Mouse (Mus musculus): ENCODE results near the gene Sgta.
"Not testable (repeated sequence)": the region's sequence is repeated elsewhere in the genome, so short reads cannot be mapped to it uniquely, and the experiment has no call there.

Gene Sgta

GRCm38 (mm10) chr10:81057406-81058130 lies 2.4 kb downstream of the Sgta start:
- no peak for DNase-seq (ENCODE audit: low spot score)

GRCm38 (mm10) chr10:81055802-81056340 lies 4.1 kb downstream of the Sgta start:
- DNase-seq (ENCODE audit: low spot score), result not testable (repeated sequence)

- no peak for DNase-seq (ENCODE audit: low spot score)
Measured at GRCm38 (mm10) chr10:81055169-81055568, 4.8 kb downstream of the Sgta start.

- DNase-seq (ENCODE audit: low spot score), result no peak
Measured at GRCm38 (mm10) chr10:81052577-81052976, 7.4 kb downstream of the Sgta start.

GRCm38 (mm10) chr10:81051133-81051532 lies 8.8 kb downstream of the Sgta start:
- DNase-seq (ENCODE audit: low spot score), result no peak

GRCm38 (mm10) chr10:81050645-81051044 lies 9.3 kb downstream of the Sgta start:
- DNase-seq (ENCODE audit: low spot score), result no peak

- DNase-seq (ENCODE audit: low spot score), result not testable (repeated sequence)
Measured at GRCm38 (mm10) chr10:81045246-81045645, 14.7 kb downstream of the Sgta start.

GRCm38 (mm10) chr10:81041458-81042175 lies 18.4 kb downstream of the Sgta start:
- DNase-seq (ENCODE audit: low spot score), result no peak

- peak; percentile 99 for DNase-seq (ENCODE audit: low spot score)
Measured at GRCm38 (mm10) chr10:81036988-81037580, 22.9 kb downstream of the Sgta start, which contains the start of gene Slc39a3. TSS of gene Slc39a3 (minus strand) at chr10:81037426.

GRCm38 (mm10) chr10:81036251-81036650 lies 23.7 kb downstream of the Sgta start:
- no peak for DNase-seq (ENCODE audit: low spot score)

- no peak for DNase-seq (ENCODE audit: low spot score)
Measured at GRCm38 (mm10) chr10:81033586-81033985, 26.4 kb downstream of the Sgta start.

GRCm38 (mm10) chr10:81029031-81029430 lies 30.9 kb downstream of the Sgta start:
- DNase-seq (ENCODE audit: low spot score), result no peak

- DNase-seq (ENCODE audit: low spot score), result no peak
Measured at GRCm38 (mm10) chr10:81028219-81028618, 31.8 kb downstream of the Sgta start.

- no peak for DNase-seq (ENCODE audit: low spot score)
Measured at GRCm38 (mm10) chr10:81027331-81027730, 32.6 kb downstream of the Sgta start.

- no peak for DNase-seq (ENCODE audit: low spot score)
Measured at GRCm38 (mm10) chr10:81026857-81027256, 33.1 kb downstream of the Sgta start.

GRCm38 (mm10) chr10:81025639-81026275 lies 34.2 kb downstream of the Sgta start, which contains the start of gene Diras1:
TSS of gene Diras1 (minus strand) at chr10:81025662.
- no peak for DNase-seq (ENCODE audit: low spot score)

GRCm38 (mm10) chr10:81025047-81025621 lies 34.8 kb downstream of the Sgta start:
- DNase-seq (ENCODE audit: low spot score), result no peak

GRCm38 (mm10) chr10:81024346-81024937 lies 35.5 kb downstream of the Sgta start:
- DNase-seq (ENCODE audit: low spot score), result no peak

- DNase-seq (ENCODE audit: low spot score), result no peak
Measured at GRCm38 (mm10) chr10:81022744-81023143, 37.2 kb downstream of the Sgta start.

- no peak for DNase-seq (ENCODE audit: low spot score)
Measured at GRCm38 (mm10) chr10:81021547-81022110, 38.4 kb downstream of the Sgta start.

- no peak for DNase-seq (ENCODE audit: low spot score)
Measured at GRCm38 (mm10) chr10:81020207-81020606, 39.8 kb downstream of the Sgta start.

All from ovary, postnatal 10 days (tissue).